In genomic region chr13:11919448-11919847, GRCm38 (mm10) we compare ENCODE assay signal across 22 mouse cellular contexts.
"Had no signal": no experiment of that assay in that cellular context is flagged by ENCODE, and none has a peak within 500 bp of the region (broad histone marks: within the 10 kb centered on the region; RNA-seq: fewer than 3 reads in every experiment).

No protein-coding gene starts in this region.

- H3K4me1 ChIP-seq: heart, embryonic 10.5 days; hindbrain, embryonic 13.5 days; hindbrain, embryonic 15.5 days; limb, embryonic 10.5 days; limb, embryonic 12.5 days had no signal

- H3K9ac ChIP-seq: heart, embryonic 12.5 days; hindbrain, embryonic 13.5 days; hindbrain, embryonic 15.5 days; limb, embryonic 12.5 days; liver, embryonic 13.5 days had no signal

- DNase-seq: gastrocnemius, postnatal 14 days; gastrocnemius, postnatal 36 days; heart, adult 18-20 months; heart, postnatal 10 days; heart, postnatal 36 days; kidney, adult 18-20 months; kidney, adult 8-10 months; kidney, postnatal 10 days; kidney, postnatal 25 days; kidney, postnatal 4 days; liver; liver, embryonic 13.5 days had no signal

- ATAC-seq: hindbrain, postnatal 0 days had no signal

- H3K4me3 ChIP-seq: heart, embryonic 10.5 days; heart, embryonic 12.5 days; hindbrain, embryonic 13.5 days; hindbrain, embryonic 15.5 days; layer of hippocampus, adult 2 months; left cerebral cortex, adult 2 months; limb, embryonic 10.5 days; limb, embryonic 12.5 days; liver, embryonic 13.5 days had no signal

- H3K4me2 ChIP-seq: heart, embryonic 12.5 days; hindbrain, embryonic 13.5 days; hindbrain, embryonic 15.5 days; limb, embryonic 12.5 days; liver, embryonic 11.5 days; liver, embryonic 13.5 days had no signal

- H3K9me3 ChIP-seq: heart, embryonic 10.5 days; heart, embryonic 12.5 days; hindbrain, embryonic 13.5 days; hindbrain, embryonic 15.5 days; limb, embryonic 10.5 days; limb, embryonic 12.5 days; liver, embryonic 13.5 days had no signal

- H3K27ac ChIP-seq: heart, embryonic 10.5 days; hindbrain, embryonic 13.5 days; hindbrain, embryonic 15.5 days; hindbrain, postnatal 0 days; layer of hippocampus, adult 2 months; limb, embryonic 10.5 days; limb, embryonic 12.5 days; liver, embryonic 13.5 days had no signal

- H3K36me3 ChIP-seq: heart, embryonic 10.5 days; heart, embryonic 12.5 days; hindbrain, embryonic 13.5 days; hindbrain, embryonic 15.5 days; limb, embryonic 10.5 days; limb, embryonic 12.5 days; liver, embryonic 13.5 days had no signal

- H3K27me3 ChIP-seq: heart, embryonic 12.5 days; hindbrain, embryonic 13.5 days; hindbrain, embryonic 15.5 days; limb, embryonic 12.5 days; liver, embryonic 13.5 days had no signal
